8 mouse cellular contexts compared by ENCODE assay signal in the genomic region with DNA sequence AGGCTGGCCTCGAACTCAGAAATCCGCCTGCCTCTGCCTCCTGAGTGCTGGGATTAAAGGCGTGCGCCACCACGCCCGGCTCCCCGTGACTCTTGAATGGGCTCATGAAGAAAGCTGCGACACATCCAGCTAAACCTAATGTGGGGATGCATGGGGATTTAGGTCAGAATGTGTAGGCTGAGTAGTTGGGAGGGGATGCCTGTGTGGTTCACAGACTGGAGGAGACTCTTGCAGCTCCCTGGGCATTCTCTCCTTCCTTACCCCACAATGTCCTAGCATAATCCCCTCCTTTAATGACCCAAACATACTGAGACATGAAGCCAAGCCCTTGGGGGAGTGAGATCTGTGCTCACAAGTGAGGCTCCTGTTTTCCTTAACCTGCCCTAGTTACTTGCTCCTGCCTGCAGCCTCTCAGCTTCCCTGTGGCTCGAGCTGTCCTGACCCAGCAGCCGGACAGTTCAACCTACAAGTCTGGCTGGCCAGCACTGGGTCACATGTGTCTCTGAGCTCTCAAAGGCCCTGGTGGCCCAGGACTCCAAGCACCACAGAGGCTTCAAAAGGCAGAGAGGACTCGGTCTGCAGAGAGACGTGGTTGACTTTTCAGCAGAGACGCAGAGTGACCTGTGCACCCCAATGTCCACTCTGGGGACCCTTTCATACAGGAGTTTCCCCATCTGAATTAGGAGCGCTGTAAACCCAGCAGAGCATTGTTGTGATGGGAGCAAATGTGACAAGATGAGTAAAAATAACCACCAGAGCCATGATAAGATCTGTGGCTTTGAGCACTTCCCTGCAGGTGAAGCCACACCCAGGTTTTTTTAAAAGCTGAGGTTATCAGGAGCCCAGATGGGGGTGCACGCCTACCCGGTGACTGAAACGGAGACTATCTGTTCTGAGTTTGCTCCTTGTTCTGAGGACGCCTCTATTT. TPM values are rescaled to one million over a fixed set of nuclear protein-coding genes. Genes with fewer than 3 reads are reported as not detected.
DNase-seq lines count a peak whose midpoint lies in the region; ATAC-seq lines count a peak whose summit lies in the region.

No protein-coding gene starts in this region.

- H3K4me2 ChIP-seq in midbrain, embryonic 14.5 days (ENCODE audit: low read length), result no peak overlapping the region
- H3K4me2 ChIP-seq in embryonic facial prominence, embryonic 14.5 days (ENCODE audit: low read depth, low read length), result peak overlapping the region; percentile 24; the same call in 1 of the 2 replicates
- no peak overlapping the region for H3K4me2 ChIP-seq in midbrain, embryonic 12.5 days (replicated peaks)

- WGBS in midbrain, embryonic 10.5 days, result 84% methylated on average over 18 of the region's 18 CpGs
- 82% methylated on average over 18 of the region's 18 CpGs for WGBS in midbrain, embryonic 14.5 days
- WGBS in embryonic facial prominence, embryonic 14.5 days, result 86% methylated on average over 18 of the region's 18 CpGs
- 82% methylated on average over 18 of the region's 18 CpGs for WGBS in midbrain, embryonic 12.5 days

- no peak overlapping the region for H3K9ac ChIP-seq in midbrain, embryonic 14.5 days (replicated peaks; ENCODE audit: low read length)
- no peak overlapping the region; the same call in 1 of the 2 replicates for H3K9ac ChIP-seq in embryonic facial prominence, embryonic 14.5 days (ENCODE audit: low read depth, low read length)
- H3K9ac ChIP-seq in midbrain, embryonic 12.5 days (replicated peaks), result no peak overlapping the region

- H3K4me1 ChIP-seq in midbrain, embryonic 10.5 days, result peaks cover 64% of the 10 kb centered on the region
- 0 out of 2 replicates have a peak, but pooled peaks cover 2% of the 10 kb centered on the region for H3K4me1 ChIP-seq in midbrain, embryonic 14.5 days (ENCODE audit: control insufficient read depth, insufficient read depth, low read length)
- H3K4me1 ChIP-seq in embryonic facial prominence, embryonic 14.5 days (ENCODE audit: control insufficient read depth, insufficient read depth, low read length), result peaks cover 36% of the 10 kb centered on the region
- peaks cover 24% of the 10 kb centered on the region for H3K4me1 ChIP-seq in midbrain, embryonic 12.5 days

- DNase-seq in midbrain, embryonic 10.5 days (ENCODE audit: low spot score), result no peak
- no peak for DNase-seq in midbrain, embryonic 14.5 days
- no peak for DNase-seq in embryonic facial prominence, embryonic 14.5 days (ENCODE audit: low spot score)
- DNase-seq in kidney, adult 9 months, result peak; percentile 54
- peak; percentile 72 to 82 for DNase-seq in thymus, postnatal 36 days
- DNase-seq in right cerebral cortex, postnatal 14 days, result no peak
- no peak for DNase-seq in layer of hippocampus, adult 8-10 months (ENCODE audit: low spot score in 2 of 2)

- ATAC-seq in midbrain, embryonic 14.5 days (ENCODE audit: low FRiP score, low TSS enrichment), result no peak
- no peak for ATAC-seq in embryonic facial prominence, embryonic 14.5 days (ENCODE audit: low read depth)
- no peak for ATAC-seq in midbrain, embryonic 12.5 days (ENCODE audit: low FRiP score, low read depth)

- 0 out of 2 replicates have a peak, but pooled peaks cover 5% of the 10 kb centered on the region for H3K27me3 ChIP-seq in midbrain, embryonic 10.5 days (ENCODE audit: low read depth, poor library complexity, severe bottlenecking)
- no peaks in the 10 kb centered on the region for H3K27me3 ChIP-seq in midbrain, embryonic 14.5 days (ENCODE audit: control insufficient read depth, insufficient read depth, low read length)
- no peaks in the 10 kb centered on the region for H3K27me3 ChIP-seq in embryonic facial prominence, embryonic 14.5 days (replicated peaks; ENCODE audit: control insufficient read depth, insufficient read depth, low read length)
- 0 out of 2 replicates have a peak, but pooled peaks cover 4% of the 10 kb centered on the region for H3K27me3 ChIP-seq in midbrain, embryonic 12.5 days

- no peaks in the 10 kb centered on the region for H3K36me3 ChIP-seq in midbrain, embryonic 10.5 days
- no peaks in the 10 kb centered on the region for H3K36me3 ChIP-seq in midbrain, embryonic 14.5 days (ENCODE audit: control insufficient read depth, insufficient read depth, low read length)
- no peaks in the 10 kb centered on the region for H3K36me3 ChIP-seq in embryonic facial prominence, embryonic 14.5 days (ENCODE audit: control insufficient read depth, insufficient read depth, low read length)
- H3K36me3 ChIP-seq in midbrain, embryonic 12.5 days, result no peaks in the 10 kb centered on the region

- H3K4me3 ChIP-seq in midbrain, embryonic 10.5 days, result no peak overlapping the region
- H3K4me3 ChIP-seq in midbrain, embryonic 14.5 days (replicated peaks; ENCODE audit: low read depth, low read length), result no peak overlapping the region
- H3K4me3 ChIP-seq in embryonic facial prominence, embryonic 14.5 days (ENCODE audit: low read depth, low read length), result no peak overlapping the region
- H3K4me3 ChIP-seq in midbrain, embryonic 12.5 days, result no peak overlapping the region

- peak overlapping the region; percentile 30 for H3K27ac ChIP-seq in midbrain, embryonic 10.5 days (replicated peaks)
- no peak overlapping the region for H3K27ac ChIP-seq in midbrain, embryonic 14.5 days (replicated peaks; ENCODE audit: low read depth, low read length)
- no peak overlapping the region for H3K27ac ChIP-seq in embryonic facial prominence, embryonic 14.5 days (replicated peaks; ENCODE audit: low read depth, low read length)
- H3K27ac ChIP-seq in midbrain, embryonic 12.5 days (replicated peaks), result peak overlapping the region; percentile 58; the same call in 1 of the 2 replicates

- H3K9me3 ChIP-seq in midbrain, embryonic 10.5 days (replicated peaks), result no peaks in the 10 kb centered on the region
- no peaks in the 10 kb centered on the region for H3K9me3 ChIP-seq in midbrain, embryonic 14.5 days (ENCODE audit: control insufficient read depth, low read length)
- no peaks in the 10 kb centered on the region for H3K9me3 ChIP-seq in embryonic facial prominence, embryonic 14.5 days (ENCODE audit: control insufficient read depth, low read length)
- H3K9me3 ChIP-seq in midbrain, embryonic 12.5 days, result no peaks in the 10 kb centered on the region

RNA-seq across cellular contexts. Expression of gene Gpr146, which starts 4.4 kb away (rescaled TPM):
- polyA plus RNA-seq in midbrain, embryonic 10.5 days (2016; fragmentation: Nextera tagmentation; extraction: Ambion mirVana), result 1.7 and 2.0 TPM in 2 replicates
- polyA plus RNA-seq in midbrain, embryonic 14.5 days (2014; fragmentation: Nextera tagmentation; extraction: Ambion mirVana), result 1.2 and 1.8 TPM in 2 replicates
- polyA plus RNA-seq in embryonic facial prominence, embryonic 14.5 days (2014; fragmentation: Nextera tagmentation; extraction: Ambion mirVana), result 2.0 and 2.8 TPM in 2 replicates
- polyA plus RNA-seq in midbrain, embryonic 12.5 days (2016; fragmentation: Nextera tagmentation; extraction: Ambion mirVana), result 1.8 and 2.6 TPM in 2 replicates
- total RNA-seq in layer of hippocampus, adult 8-10 months (2022), result 10 to 100 TPM; 12.2 to 14.8 (median 13.2) TPM

RNA-seq across cellular contexts. Expression of gene C130050O18Rik, which starts 23.2 kb away (rescaled TPM):
- polyA plus RNA-seq in midbrain, embryonic 10.5 days (2016; fragmentation: Nextera tagmentation; extraction: Ambion mirVana), result 0.32 and 0.39 TPM in 2 replicates
- polyA plus RNA-seq in midbrain, embryonic 14.5 days (2014; fragmentation: Nextera tagmentation; extraction: Ambion mirVana), result 0.29 and 0.58 TPM in 2 replicates
- 5.2 and 5.5 TPM in 2 replicates for polyA plus RNA-seq in embryonic facial prominence, embryonic 14.5 days (2014; fragmentation: Nextera tagmentation; extraction: Ambion mirVana)
- polyA plus RNA-seq in midbrain, embryonic 12.5 days (2016; fragmentation: Nextera tagmentation; extraction: Ambion mirVana), result 0.22 and 0.36 TPM in 2 replicates
- total RNA-seq in layer of hippocampus, adult 8-10 months (2022), result 1 to 10 TPM in 2 of 4 experiments, under 1 TPM in 2; 0.54 to 1.2 (median 0.83) TPM

RNA-seq across cellular contexts. Expression of gene Cyp2w1, which starts 29.4 kb away (rescaled TPM):
- not detected in 2 replicates for polyA plus RNA-seq in midbrain, embryonic 10.5 days (2016; fragmentation: Nextera tagmentation; extraction: Ambion mirVana)
- not detected in 2 replicates for polyA plus RNA-seq in midbrain, embryonic 14.5 days (2014; fragmentation: Nextera tagmentation; extraction: Ambion mirVana)
- polyA plus RNA-seq in embryonic facial prominence, embryonic 14.5 days (2014; fragmentation: Nextera tagmentation; extraction: Ambion mirVana), result 11.5 and 11.8 TPM in 2 replicates
- 0.20 and 0.64 TPM in 2 replicates for polyA plus RNA-seq in midbrain, embryonic 12.5 days (2016; fragmentation: Nextera tagmentation; extraction: Ambion mirVana)
- not detected for total RNA-seq in layer of hippocampus, adult 8-10 months (2022)

RNA-seq across cellular contexts. Expression of gene Cox19, which starts 30.6 kb away (rescaled TPM):
- 123 and 134 TPM in 2 replicates for polyA plus RNA-seq in midbrain, embryonic 10.5 days (2016; fragmentation: Nextera tagmentation; extraction: Ambion mirVana)
- 129 and 130 TPM in 2 replicates for polyA plus RNA-seq in midbrain, embryonic 14.5 days (2014; fragmentation: Nextera tagmentation; extraction: Ambion mirVana)
- 106 and 107 TPM in 2 replicates for polyA plus RNA-seq in embryonic facial prominence, embryonic 14.5 days (2014; fragmentation: Nextera tagmentation; extraction: Ambion mirVana)
- polyA plus RNA-seq in midbrain, embryonic 12.5 days (2016; fragmentation: Nextera tagmentation; extraction: Ambion mirVana), result 121 and 125 TPM in 2 replicates
- 10 to 100 TPM; 59.0 to 75.5 (median 67.5) TPM for total RNA-seq in layer of hippocampus, adult 8-10 months (2022)

RNA-seq across cellular contexts. Expression of gene Gper1, which starts 41.1 kb away (rescaled TPM):
- 0.77 and 2.5 TPM in 2 replicates for polyA plus RNA-seq in midbrain, embryonic 10.5 days (2016; fragmentation: Nextera tagmentation; extraction: Ambion mirVana)
- polyA plus RNA-seq in midbrain, embryonic 14.5 days (2014; fragmentation: Nextera tagmentation; extraction: Ambion mirVana), result 9.2 and 9.6 TPM in 2 replicates
- 5.1 and 6.7 TPM in 2 replicates for polyA plus RNA-seq in embryonic facial prominence, embryonic 14.5 days (2014; fragmentation: Nextera tagmentation; extraction: Ambion mirVana)
- polyA plus RNA-seq in midbrain, embryonic 12.5 days (2016; fragmentation: Nextera tagmentation; extraction: Ambion mirVana), result 2.3 and 3.7 TPM in 2 replicates
- total RNA-seq in layer of hippocampus, adult 8-10 months (2022), result 1 to 10 TPM; 3.4 to 5.1 (median 4.2) TPM

Comparison
In these comparisons a context has a peak if more than half of its experiments do, and no peak if none do; other contexts are left out.
1. H3K27ac ChIP-seq: peak in midbrain, embryonic 10.5 days (single experiment) and midbrain, embryonic 12.5 days (single experiment); none in midbrain, embryonic 14.5 days (single experiment) and embryonic facial prominence, embryonic 14.5 days (single experiment).
2. DNase-seq: peak in kidney, adult 9 months (single experiment) and thymus, postnatal 36 days (2 of 2); none in midbrain, embryonic 10.5 days (single experiment), midbrain, embryonic 14.5 days (single experiment), embryonic facial prominence, embryonic 14.5 days (single experiment), right cerebral cortex, postnatal 14 days (single experiment) and layer of hippocampus, adult 8-10 months (0 of 2).